Mouse (Mus musculus) lung, adult 2 months (tissue): ENCODE measurements around the gene Slc4a1.

Source experiments
- CTCF ChIP-seq: fragments of 200-500 bp; IDR thresholded peaks from 2 replicates; pipeline ENCODE4 v1.5.1; 2011; ENCODE audit warnings: mild to moderate bottlenecking, low read length, control low read depth; ENCODE audit not compliant: insufficient read depth
- POLR2A ChIP-seq: fragments of 200-500 bp; IDR thresholded peaks from 2 replicates; pipeline ENCODE4 v1.6.1; 2011; ENCODE audit warnings: low read depth, mild to moderate bottlenecking, control low read depth, low read length, borderline replicate concordance; ENCODE audit errors: extremely low read depth

- TF ChIP-seq POLR2A (no peak), CTCF (no peak)
Observed at GRCm38 (mm10) chr11:102350981-102351523, 15.0 kb downstream of the Slc4a1 start.
